Mouse (Mus musculus): ENCODE data around the gene Cbfa2t2. TPM values are rescaled to one million over a fixed set of nuclear protein-coding genes. Genes with fewer than 3 reads are reported as not detected.

Gene Cbfa2t2
- total RNA-seq, 1 experiment from 2014 or later, result 26.6 TPM

DNA sequence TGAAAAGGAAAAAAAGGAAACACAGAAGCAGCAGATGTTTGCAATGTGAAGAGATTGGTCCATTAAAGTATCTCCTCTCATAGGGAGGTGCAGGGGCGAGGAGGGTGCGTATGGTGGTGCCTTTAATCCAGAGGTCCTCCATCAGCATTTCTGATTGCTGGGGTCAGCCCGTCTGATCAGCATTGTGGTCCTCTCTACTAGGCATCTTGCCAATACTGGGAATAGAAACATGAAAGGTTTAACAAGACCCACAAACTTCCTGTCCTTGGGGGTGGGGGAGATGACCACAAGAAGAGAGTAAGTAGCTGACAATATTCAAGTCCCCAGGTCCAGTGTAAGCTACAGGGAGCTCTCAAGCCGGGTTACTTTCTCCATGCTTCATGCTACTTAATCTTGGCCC lies 134.4 kb downstream of the Cbfa2t2 start:
- no peak for ATAC-seq (replicated peaks in 1 of 2; ENCODE audit: insufficient read depth in 1 of 2, low FRiP score in 2 of 2, low TSS enrichment in 1 of 2, low read depth in 1 of 2, poor library complexity in 2 of 2, severe bottlenecking in 2 of 2)

DNA sequence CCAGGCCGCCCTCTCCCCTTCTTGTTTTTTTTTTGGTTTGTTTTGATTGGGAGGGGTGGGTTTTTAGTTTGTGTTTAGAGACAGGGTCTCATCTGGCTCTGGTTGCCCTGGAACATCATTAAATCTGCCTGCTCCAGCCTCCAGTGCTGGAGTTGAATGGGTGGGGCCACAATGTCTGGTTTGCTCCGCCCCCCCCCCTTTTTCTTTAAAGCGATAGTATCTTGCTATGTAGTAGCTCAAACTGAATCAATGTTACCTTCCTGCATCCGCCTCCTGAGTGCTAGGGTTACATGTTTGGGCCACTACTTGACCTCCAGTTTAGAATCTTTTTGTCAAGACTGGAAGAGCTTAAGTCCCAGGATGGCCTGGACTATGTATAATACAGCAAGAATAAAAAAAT lies 135.0 kb downstream of the Cbfa2t2 start:
- no peak for ATAC-seq (replicated peaks in 1 of 2; ENCODE audit: insufficient read depth in 1 of 2, low FRiP score in 2 of 2, low TSS enrichment in 1 of 2, low read depth in 1 of 2, poor library complexity in 2 of 2, severe bottlenecking in 2 of 2)

DNA sequence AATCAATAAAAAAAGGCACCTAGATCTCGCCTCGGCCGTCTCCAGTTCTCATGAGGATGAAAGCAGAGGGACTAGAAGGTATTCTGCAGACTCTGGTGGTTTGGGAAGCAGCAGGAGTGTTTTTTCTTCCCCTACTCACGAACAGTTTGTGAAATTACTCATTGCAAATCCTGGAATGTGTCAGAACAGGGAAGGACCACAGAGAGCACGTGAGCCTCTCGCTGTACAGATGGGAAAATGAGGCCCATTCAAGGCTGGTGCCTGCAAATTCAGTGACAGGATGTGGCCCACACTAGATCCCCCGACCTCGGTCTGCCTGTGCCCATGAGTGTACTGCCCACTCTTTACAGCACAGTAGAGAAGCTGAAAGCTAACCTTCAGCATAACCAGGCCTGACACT lies 135.7 kb downstream of the Cbfa2t2 start:
- no peak for ATAC-seq (replicated peaks in 1 of 2; ENCODE audit: insufficient read depth in 1 of 2, low FRiP score in 2 of 2, low TSS enrichment in 1 of 2, low read depth in 1 of 2, poor library complexity in 2 of 2, severe bottlenecking in 2 of 2)

DNA sequence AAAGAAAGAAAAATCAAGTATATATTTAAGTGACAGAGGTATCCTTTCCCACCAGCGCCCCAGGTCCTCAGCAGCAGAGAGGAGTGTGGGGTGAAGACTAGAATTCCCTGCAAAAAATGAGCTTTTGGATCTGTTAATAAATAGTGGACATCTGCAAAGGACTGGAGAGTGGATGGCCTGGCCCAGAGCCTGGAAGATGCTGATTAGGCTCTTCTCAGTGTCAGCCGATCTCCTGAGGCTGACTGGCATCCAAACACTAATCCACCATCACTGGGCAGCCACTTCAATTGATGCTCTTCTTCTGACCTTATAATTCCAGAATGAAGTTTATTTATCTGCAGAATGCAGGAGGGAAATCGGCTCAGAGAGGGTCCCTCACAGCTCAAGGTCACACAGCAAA lies 136.7 kb downstream of the Cbfa2t2 start:
- no peak for ATAC-seq (replicated peaks in 1 of 2; ENCODE audit: insufficient read depth in 1 of 2, low FRiP score in 2 of 2, low TSS enrichment in 1 of 2, low read depth in 1 of 2, poor library complexity in 2 of 2, severe bottlenecking in 2 of 2)

DNA sequence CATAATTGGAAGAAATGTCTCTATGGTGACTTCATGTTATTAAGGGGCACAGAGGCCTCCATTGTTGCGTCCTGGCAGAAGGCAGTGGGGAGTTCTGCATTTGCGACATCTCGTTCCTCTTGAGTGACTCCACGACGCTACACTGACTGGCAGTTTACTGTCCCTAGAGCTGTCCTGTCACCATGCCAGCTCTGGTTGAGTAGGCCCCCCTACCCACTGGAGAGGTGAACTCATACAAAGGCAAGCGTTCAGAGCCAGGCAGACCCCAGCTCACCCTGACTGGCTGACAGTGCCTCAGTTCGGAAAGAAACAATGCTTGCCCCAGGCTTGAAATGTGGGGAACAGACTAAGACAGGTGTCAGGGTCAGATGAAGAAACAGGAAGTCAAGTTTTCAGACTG lies 138.0 kb downstream of the Cbfa2t2 start:
- no peak; a peak in 1 of 4 replicates for ATAC-seq (replicated peaks in 1 of 2; ENCODE audit: insufficient read depth in 1 of 2, low FRiP score in 2 of 2, low TSS enrichment in 1 of 2, low read depth in 1 of 2, poor library complexity in 2 of 2, severe bottlenecking in 2 of 2)

DNA sequence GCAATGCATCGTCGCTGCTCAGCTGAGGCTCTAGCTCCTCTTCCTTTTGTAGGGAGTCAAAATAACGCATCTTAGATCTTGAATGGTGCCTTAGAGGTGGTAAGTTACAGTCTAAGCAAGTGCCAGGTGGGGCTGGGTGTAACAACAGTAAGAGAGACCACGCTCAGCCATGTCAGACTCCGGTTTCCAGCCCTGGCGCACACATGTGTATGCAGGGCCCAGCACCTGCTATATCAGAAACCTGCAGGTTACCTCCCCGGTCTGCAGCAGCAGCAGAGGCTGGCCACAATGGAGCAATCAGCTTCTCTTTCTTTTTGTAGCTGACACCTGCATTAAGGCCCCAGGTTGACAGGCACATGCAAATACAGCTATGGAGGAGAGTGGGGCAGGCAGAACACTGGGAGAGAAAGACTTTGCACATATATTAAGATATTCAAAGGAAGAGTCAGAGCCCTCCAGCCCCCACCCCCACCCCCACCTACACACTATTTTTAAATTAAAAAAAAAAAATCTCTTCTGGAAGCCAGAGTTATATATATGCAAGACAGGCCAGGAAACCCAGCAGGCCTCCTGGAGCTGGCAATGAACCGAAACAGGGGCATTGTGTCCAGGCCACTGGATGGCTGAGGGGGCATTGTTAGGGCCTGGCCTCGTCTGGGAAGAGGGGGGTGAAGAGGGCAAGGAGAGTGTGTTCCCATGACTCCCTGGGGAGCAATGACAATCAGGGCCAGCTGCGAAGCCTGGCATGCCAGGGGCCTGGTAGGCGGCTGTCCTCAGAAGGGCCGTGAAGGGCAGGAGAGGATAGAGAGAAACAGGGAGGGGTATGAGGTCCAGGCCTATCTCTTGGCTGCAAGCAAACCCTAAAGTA lies 140.8 kb downstream of the Cbfa2t2 start:
- no peak for ATAC-seq (replicated peaks in 1 of 2; ENCODE audit: insufficient read depth in 1 of 2, low FRiP score in 2 of 2, low TSS enrichment in 1 of 2, low read depth in 1 of 2, poor library complexity in 2 of 2, severe bottlenecking in 2 of 2)

DNA sequence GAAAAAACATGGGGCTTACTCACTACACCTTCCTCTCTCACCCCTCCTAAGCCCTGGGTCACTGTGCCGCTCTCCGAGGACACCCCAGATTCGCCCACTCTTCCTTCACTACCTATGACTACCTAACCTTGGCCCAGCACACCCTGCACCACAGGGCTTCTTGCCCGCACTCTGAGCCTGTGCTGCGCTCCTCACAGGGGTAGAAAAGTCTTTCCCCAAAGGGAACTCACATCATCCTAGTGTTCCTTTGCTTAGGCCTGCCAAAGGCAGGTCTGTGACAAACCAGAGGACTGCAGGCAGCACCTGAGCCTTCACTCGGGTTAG lies 141.4 kb downstream of the Cbfa2t2 start:
- ATAC-seq (replicated peaks in 1 of 2; ENCODE audit: insufficient read depth in 1 of 2, low FRiP score in 2 of 2, low TSS enrichment in 1 of 2, low read depth in 1 of 2, poor library complexity in 2 of 2, severe bottlenecking in 2 of 2), result no peak

DNA sequence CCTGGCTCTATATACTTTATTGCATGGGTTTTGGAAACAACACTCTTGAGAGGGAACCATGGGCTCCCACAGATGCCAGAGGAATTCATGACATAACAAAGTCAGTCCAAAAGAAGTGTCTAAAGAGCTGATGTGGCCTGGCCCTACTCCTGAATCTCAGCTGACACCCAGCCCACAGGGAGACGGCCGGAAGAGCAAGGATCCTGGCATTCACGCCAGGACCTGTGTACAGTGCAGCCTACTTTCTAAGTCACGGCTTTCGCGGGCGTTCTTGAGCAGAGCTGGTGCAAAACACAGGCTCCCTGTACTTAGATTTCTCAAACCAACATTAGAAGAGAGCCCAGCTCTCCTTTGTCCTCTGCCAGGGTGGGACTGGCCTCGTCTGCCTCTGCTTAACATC lies 144.3 kb downstream of the Cbfa2t2 start:
- no peak for ATAC-seq (replicated peaks in 1 of 2; ENCODE audit: insufficient read depth in 1 of 2, low FRiP score in 2 of 2, low TSS enrichment in 1 of 2, low read depth in 1 of 2, poor library complexity in 2 of 2, severe bottlenecking in 2 of 2)

DNA sequence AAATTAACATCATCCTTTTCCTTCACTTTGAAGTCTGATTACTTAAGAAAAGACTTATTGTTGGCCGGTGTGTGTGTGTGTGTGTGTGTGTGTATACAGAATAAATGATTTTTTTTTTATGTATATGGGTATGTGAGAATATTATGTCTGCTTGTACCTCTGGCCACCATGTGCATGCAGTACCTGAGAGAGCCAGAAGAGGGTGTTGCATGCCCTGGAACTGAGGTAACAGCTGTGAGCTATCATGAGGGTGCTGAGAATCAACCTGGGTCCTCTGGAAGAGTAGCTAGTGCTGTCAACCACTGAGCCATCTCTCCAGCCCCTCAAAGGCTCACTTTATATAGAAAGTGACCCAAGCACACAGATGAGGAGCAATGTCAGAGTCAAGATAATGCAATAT lies 145.1 kb downstream of the Cbfa2t2 start:
- no peak for ATAC-seq (replicated peaks in 1 of 2; ENCODE audit: insufficient read depth in 1 of 2, low FRiP score in 2 of 2, low TSS enrichment in 1 of 2, low read depth in 1 of 2, poor library complexity in 2 of 2, severe bottlenecking in 2 of 2)

DNA sequence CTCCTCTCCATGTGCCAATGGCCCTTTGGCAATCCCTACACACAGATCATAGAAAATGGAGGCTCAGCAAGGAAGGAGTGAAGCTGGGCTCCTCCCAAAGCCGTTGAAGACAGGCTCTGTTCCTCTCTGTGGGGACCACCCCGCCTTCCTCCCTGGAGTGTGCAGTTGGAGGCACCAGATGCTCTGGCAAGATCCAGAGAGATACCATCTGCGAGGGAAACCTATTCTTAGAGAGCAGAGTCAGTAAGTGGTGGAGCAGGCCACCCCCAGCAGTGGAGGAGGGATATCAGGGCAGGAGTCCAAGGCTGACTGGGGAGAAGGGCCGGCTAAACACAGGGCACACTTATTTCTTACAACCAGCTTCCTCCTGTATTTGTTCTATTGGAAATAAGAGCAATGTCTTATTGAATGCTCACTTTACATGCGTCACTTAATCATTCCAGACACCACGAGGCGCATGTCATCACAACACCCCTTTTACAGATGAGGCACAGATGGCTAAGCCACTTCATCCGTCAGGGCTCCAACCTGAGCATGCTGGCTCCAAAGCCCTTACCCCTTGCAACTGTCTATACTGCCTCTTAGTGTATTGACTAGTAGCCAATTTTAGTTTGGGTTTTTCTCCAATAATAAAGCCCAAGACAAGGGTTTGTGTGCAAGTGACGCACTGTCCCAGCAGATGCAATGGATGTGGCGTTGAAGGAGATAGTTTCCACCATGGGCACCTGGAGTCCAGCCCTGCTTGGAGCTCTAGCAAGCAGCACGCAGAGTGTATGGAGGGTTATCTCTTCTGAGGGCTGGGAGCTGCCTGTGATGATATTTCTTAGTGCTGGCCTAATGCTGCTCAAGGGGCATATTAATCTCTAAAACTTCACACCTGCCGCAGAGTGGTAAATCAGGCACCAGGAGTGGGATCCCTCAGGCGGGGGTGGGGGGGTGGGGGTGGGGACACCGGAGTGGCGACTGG lies 147.9 kb downstream of the Cbfa2t2 start:
- ATAC-seq (replicated peaks in 1 of 2; ENCODE audit: insufficient read depth in 1 of 2, low FRiP score in 2 of 2, low TSS enrichment in 1 of 2, low read depth in 1 of 2, poor library complexity in 2 of 2, severe bottlenecking in 2 of 2), result peak in 1 of 2 experiments; percentile 32; a peak in 2 of 4 replicates

DNA sequence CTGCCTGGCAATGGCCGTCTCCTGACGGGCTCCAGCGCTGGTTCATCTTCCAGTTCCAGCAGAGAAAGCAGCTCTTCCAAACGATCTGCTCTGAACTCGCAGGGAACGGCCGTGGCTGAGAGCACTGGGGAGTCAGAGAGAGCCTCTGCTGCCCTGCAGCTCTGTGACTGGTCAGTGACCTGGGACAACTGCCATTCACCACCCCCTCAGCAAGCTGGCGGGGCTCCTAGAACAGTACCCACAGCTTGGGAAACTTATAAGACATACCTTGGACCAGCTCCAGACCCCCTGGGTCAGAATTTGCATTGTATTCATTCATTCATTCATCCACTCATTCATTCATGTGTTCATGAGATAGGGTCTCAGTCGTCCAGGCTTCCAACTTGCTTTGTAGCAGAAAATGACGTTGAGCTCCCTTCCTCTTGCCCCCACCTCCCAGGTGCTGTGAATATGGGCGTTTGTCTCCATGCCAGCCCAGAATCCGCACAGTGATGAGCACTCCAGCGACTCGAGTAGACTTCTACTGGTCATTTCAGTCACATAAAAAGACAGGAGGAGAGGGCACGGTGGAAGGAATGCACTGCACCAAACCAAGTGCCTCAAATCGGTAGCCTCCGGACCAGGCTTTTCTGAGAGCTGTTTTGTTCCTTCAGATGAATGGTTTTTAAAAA lies 148.8 kb downstream of the Cbfa2t2 start:
- no peak for ATAC-seq (replicated peaks in 1 of 2; ENCODE audit: insufficient read depth in 1 of 2, low FRiP score in 2 of 2, low TSS enrichment in 1 of 2, low read depth in 1 of 2, poor library complexity in 2 of 2, severe bottlenecking in 2 of 2)

DNA sequence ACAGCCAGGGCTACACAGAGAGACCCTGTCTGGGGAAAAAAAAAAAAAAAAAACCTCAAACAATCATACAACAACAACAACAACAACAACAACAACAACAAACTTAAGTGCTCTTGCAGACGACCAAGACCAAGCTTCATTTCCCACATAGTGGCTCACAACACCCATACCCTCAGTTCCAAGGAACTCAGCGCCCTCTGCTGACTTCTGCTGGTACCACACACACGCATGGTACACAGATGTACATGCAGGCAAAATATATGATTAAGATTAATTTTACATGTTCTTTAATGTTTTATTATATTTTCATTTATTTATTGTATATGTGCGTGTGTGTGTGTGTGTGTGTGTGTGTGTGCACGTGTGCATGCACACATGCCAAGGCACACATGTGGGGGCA lies 150.1 kb downstream of the Cbfa2t2 start:
- ATAC-seq (replicated peaks in 1 of 2; ENCODE audit: insufficient read depth in 1 of 2, low FRiP score in 2 of 2, low TSS enrichment in 1 of 2, low read depth in 1 of 2, poor library complexity in 2 of 2, severe bottlenecking in 2 of 2), result peak in 1 of 2 experiments; percentile 40; a peak in 1 of 4 replicates

Other genes with a start within 250 kb of the Cbfa2t2 start
- gene Bpifb1, start 245.7 kb upstream of the Cbfa2t2 start, total RNA-seq (2017), result not detected in 2 replicates
- gene Bpifb5, start 212.7 kb upstream of the Cbfa2t2 start, total RNA-seq (2017), result 2.9 and 3.3 TPM in 2 replicates
- gene Bpifb9a, start 178.6 kb upstream of the Cbfa2t2 start, total RNA-seq (2017), result not detected in 2 replicates
- gene Bpifb9b, start 129.3 kb upstream of the Cbfa2t2 start, total RNA-seq (2017), result not detected in 2 replicates
- gene Cdk5rap1, start 63.5 kb upstream of the Cbfa2t2 start, total RNA-seq (2017), result 22.8 and 26.2 TPM in 2 replicates
- 0.69 TPM in 1 of 2 replicates, not detected in the other for gene Snta1, start 28.4 kb upstream of the Cbfa2t2 start, total RNA-seq (2017)
- gene 1700003F12Rik, start 110.6 kb downstream of the Cbfa2t2 start, total RNA-seq (2017), result not detected in 2 replicates
- not detected in 2 replicates for gene Actl10, start 115.3 kb downstream of the Cbfa2t2 start, total RNA-seq (2017)
- gene Necab3, start 122.4 kb downstream of the Cbfa2t2 start, total RNA-seq (2017), result 1.2 and 2.6 TPM in 2 replicates
- gene E2f1, start 133.4 kb downstream of the Cbfa2t2 start, total RNA-seq (2017), result 7.3 and 9.9 TPM in 2 replicates
- 12.6 and 17.2 TPM in 2 replicates for gene Pxmp4, start 167.2 kb downstream of the Cbfa2t2 start, total RNA-seq (2017)
- gene Zfp341, start 176.8 kb downstream of the Cbfa2t2 start, total RNA-seq (2017), result 0.69 and 1.9 TPM in 2 replicates
- gene 4930519P11Rik, start 177.0 kb downstream of the Cbfa2t2 start, total RNA-seq (2017), result not detected in 2 replicates
- gene Chmp4b, start 215.2 kb downstream of the Cbfa2t2 start, total RNA-seq (2017), result 98.4 and 114 TPM in 2 replicates

All from hematopoietic stem cell, adult 5-6 weeks (primary cell).